Mouse (Mus musculus) ES-E14 (cell line): Measurements from ENCODE around the gene Fga. TPM values are rescaled to one million over a fixed set of nuclear protein-coding genes. Genes with fewer than 3 reads are reported as not detected.

Experiments
- DNase-seq: peaks from one replicate; pipeline ENCODE4 v3.0.0-alpha.2; 2013; ENCODE audit warnings: low read depth, low spot score
- H3K27ac ChIP-seq: 2 replicates; pipeline ENCODE4 v1.5.1; 2012; ENCODE audit warnings: low read depth, mild to moderate bottlenecking, low read length, moderate library complexity, mixed read lengths; ENCODE audit not compliant: poor library complexity, insufficient read depth, severe bottlenecking
- H3K36me3 ChIP-seq: 2 replicates; pipeline ENCODE4 v1.6.1; 2012; ENCODE audit warnings: mild to moderate bottlenecking, low read length, moderate library complexity, mixed read lengths; ENCODE audit not compliant: control insufficient read depth, poor library complexity, insufficient read depth, severe bottlenecking
- H3K4me1 ChIP-seq, 2 experiments: fragments of 150-350 bp in 1 of 2; sonication (generic) in 1 of 2; 2 replicates each; pipeline ENCODE4 v1.6.1; 2012; ENCODE audit warnings: low read length in 2 of 2, mild to moderate bottlenecking in 1 of 2, mixed read lengths in 1 of 2; ENCODE audit not compliant: control insufficient read depth in 2 of 2, insufficient read depth in 2 of 2, poor library complexity in 1 of 2
- H3K4me3 ChIP-seq, 2 experiments: fragments of 150-350 bp in 1 of 2; sonication (generic) in 1 of 2; 2 replicates each; pipeline ENCODE4 v1.5.1; 2012; ENCODE audit warnings: low read length in 2 of 2, low read depth in 1 of 2, mild to moderate bottlenecking in 1 of 2, mixed read lengths in 1 of 2; ENCODE audit not compliant: insufficient read depth in 1 of 2, poor library complexity in 1 of 2, severe bottlenecking in 1 of 2
- H3K9ac ChIP-seq: 2 replicates; pipeline ENCODE4 v1.6.1; 2012; ENCODE audit warnings: low read depth, mild to moderate bottlenecking, low read length, mixed read lengths; ENCODE audit not compliant: poor library complexity, insufficient read depth, severe bottlenecking
- H3K9me3 ChIP-seq: fragments of 150-350 bp; sonication (generic); 2 replicates; pipeline ENCODE4 v1.6.1; 2012; ENCODE audit warnings: low read depth, mild to moderate bottlenecking, low read length; ENCODE audit not compliant: control insufficient read depth, insufficient read depth
- CHD2 ChIP-seq: IDR thresholded peaks from 2 replicates; pipeline ENCODE4 v1.6.1; 2014; ENCODE audit warnings: mild to moderate bottlenecking, low read depth, low read length, inconsistent platforms
- HCFC1 ChIP-seq: IDR thresholded peaks from 2 replicates; pipeline ENCODE4 v1.6.1; 2012; ENCODE audit warnings: low read length, inconsistent platforms, borderline replicate concordance; ENCODE audit not compliant: insufficient read depth
- MAFK ChIP-seq: IDR thresholded peaks from 2 replicates; pipeline ENCODE4 v1.6.1; 2014; ENCODE audit warnings: mild to moderate bottlenecking, low read depth, low read length, inconsistent platforms; ENCODE audit not compliant: insufficient read depth
- ZC3H11A ChIP-seq: IDR thresholded peaks from 2 replicates; pipeline ENCODE4 v1.6.1; 2012; ENCODE audit warnings: low read depth, mild to moderate bottlenecking, inconsistent platforms, low read length, borderline replicate concordance
- ZNF384 ChIP-seq: IDR thresholded peaks from 2 replicates; pipeline ENCODE4 v1.6.1; 2012; ENCODE audit warnings: low read depth, low read length, inconsistent platforms
- in situ Hi-C, 2 experiments: fragments of 600-800 bp; cut with MboI; formaldehyde crosslinking; loops; one replicate each; pipeline ENCODE4 v1.15.1; 2025; ENCODE audit warnings: low sequenced_read_pairs in 2 of 2, inconsistent platforms in 1 of 2; ENCODE audit not compliant: unreplicated experiment in 2 of 2
- total RNA-seq: library from RNA; depleted of rRNA; stranded (reverse); fragments of 300-350 nt; gene quantifications from 2 replicates; pipeline ENCODE4 v1.2.3, GENCODE M21; 2012

Gene Fga
- total RNA-seq, 1 experiment: not detected

GRCm38 (mm10) chr3:83020387-83020786 is 5.5 kb upstream of the Fga start:
- TF ChIP-seq HCFC1 (no peak), ZC3H11A (no peak), ZNF384 (no peak), MAFK (no peak), CHD2 (no peak)
- H3K36me3 ChIP-seq: no peaks in the 10 kb centered on the region
- no peak overlapping the region for H3K9ac ChIP-seq
- H3K27ac ChIP-seq: no peak overlapping the region
- H3K4me3 ChIP-seq: no peak overlapping the region
- in situ Hi-C loops: no loop called here
- no peak for DNase-seq
- no peaks in the 10 kb centered on the region for H3K9me3 ChIP-seq
- no peaks in the 10 kb centered on the region for H3K4me1 ChIP-seq

DNA sequence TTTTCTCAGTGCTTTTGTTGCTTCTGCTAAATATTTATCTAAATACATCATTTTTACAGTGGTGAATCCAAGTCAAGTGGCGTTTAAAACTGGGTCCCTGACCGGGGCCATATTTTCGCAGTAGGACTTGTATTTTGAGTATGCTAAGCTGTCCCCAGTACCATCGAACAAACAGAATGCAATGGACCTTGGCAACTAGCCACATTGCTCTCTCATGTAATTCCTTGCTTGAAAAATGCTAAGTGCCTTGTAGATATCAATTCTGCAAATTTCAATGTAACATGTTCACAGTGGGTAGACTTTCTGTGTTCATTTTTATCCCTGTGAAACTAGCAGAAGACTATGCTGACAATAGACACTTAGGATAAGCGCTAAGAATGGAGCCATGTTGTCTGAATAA is 4.7 kb upstream of the Fga start:
- Histone ChIP-seq H3K9ac (no peak overlapping the region), H3K4me1 (no peaks in the 10 kb centered on the region), H3K27ac (no peak overlapping the region), H3K4me3 (no peak overlapping the region), H3K36me3 (no peaks in the 10 kb centered on the region), H3K9me3 (no peaks in the 10 kb centered on the region)
- TF ChIP-seq MAFK (no peak), CHD2 (no peak), ZNF384 (no peak), ZC3H11A (no peak), HCFC1 (no peak)
- DNase-seq: no peak
- in situ Hi-C loops: no loop called here

DNA sequence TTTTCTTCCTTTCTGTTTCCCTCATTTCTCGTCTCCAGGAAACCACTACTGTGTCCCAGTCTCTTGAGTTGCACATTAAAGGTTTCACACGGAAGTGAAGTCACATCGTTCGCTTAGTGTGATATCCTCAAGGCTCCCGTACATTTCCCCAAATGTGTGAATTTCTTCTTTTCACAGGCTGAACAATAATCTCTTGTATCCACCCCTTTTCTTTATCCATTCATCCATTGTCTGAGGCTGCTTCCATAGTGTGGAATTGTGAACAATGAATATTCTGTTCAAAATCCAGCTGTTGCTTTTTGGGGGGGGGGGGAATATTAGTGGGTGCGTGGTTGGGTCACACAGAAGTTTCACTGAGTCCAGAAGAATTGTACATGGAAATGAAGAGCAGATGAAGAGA is 840 bp upstream of the Fga start:
- DNase-seq: no peak
- TF ChIP-seq ZNF384 (no peak), HCFC1 (no peak)
- Histone ChIP-seq H3K9ac (no peak overlapping the region), H3K4me3 (no peak overlapping the region), H3K4me1 (no peaks in the 10 kb centered on the region), H3K27ac (no peak overlapping the region), H3K36me3 (no peaks in the 10 kb centered on the region), H3K9me3 (no peaks in the 10 kb centered on the region)
- in situ Hi-C loops: no loop called here

DNA sequence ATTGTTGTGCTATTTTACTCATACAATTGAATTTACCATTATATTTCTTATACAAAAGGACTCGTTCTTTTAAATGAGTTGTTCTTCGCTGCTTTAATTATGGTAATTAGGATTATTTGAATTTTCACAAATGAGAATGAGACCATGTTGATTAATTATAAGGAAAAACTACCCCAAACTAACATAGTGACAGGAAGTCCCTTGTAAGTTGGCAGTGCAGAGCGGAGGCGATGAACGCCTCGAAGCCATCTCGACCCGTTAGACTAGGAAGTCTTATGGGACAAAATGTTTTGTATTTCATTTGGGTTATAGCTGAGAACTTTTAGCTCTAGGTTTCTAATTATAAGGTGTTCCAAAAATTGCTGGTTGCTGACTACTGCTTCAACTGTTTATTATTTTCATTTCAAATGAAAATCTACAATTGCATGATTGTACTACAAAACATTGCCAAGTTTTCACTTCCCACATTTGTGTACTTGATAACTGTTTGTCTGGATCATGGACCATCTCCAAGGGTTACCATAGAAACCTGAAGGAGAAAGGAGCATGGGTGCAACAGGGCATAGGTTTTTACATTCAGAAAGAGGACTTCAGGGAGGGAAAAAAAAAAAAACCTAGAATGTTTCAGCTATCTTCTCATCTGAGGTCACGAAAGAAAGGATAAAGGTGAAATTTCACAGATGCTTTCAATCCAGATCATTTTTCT is 1.8 kb downstream of the Fga start:
- Histone ChIP-seq H3K4me3 (no peak overlapping the region), H3K9me3 (no peaks in the 10 kb centered on the region), H3K36me3 (no peaks in the 10 kb centered on the region), H3K4me1 (no peaks in the 10 kb centered on the region), H3K27ac (no peak overlapping the region), H3K9ac (no peak overlapping the region)
- TF ChIP-seq ZC3H11A (no peak), HCFC1 (no peak), ZNF384 (no peak), MAFK (no peak), CHD2 (no peak)
- in situ Hi-C loops: no loop called here
- DNase-seq: no peak

DNA sequence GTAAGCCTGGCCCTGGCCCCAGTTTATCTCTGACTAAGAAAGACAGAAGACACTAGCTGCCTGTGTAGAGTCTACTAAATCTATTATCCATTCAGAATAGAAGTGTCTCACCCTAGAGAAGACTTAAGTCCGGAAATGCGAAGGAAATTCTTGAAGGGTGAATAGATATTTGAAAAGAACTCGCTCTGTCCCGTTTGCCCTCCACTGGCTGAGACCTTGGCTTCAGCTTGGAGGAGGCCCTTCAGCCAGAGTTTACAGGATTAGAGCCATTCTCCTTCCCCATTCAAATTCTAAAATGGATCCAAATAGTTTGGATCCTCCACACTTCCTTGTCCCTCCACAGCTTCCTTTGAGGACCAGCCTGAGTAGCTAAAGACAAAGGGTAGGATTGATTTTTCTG is 4.5 kb downstream of the Fga start:
- H3K9me3 ChIP-seq: no peaks in the 10 kb centered on the region
- in situ Hi-C loops: no loop called here
- H3K4me3 ChIP-seq: no peak overlapping the region
- H3K27ac ChIP-seq: no peak overlapping the region
- TF ChIP-seq ZC3H11A (no peak), ZNF384 (no peak), HCFC1 (no peak), CHD2 (no peak), MAFK (no peak)
- DNase-seq: no peak
- no peaks in the 10 kb centered on the region for H3K36me3 ChIP-seq
- no peaks in the 10 kb centered on the region for H3K4me1 ChIP-seq
- no peak overlapping the region for H3K9ac ChIP-seq
